Mouse (Mus musculus) erythroblast, adult 5-6 weeks (primary cell): Measurements from ENCODE around the gene Rnf169. TPM values are rescaled to one million over a fixed set of nuclear protein-coding genes. Genes with fewer than 3 reads are reported as not detected.

ENCODE experiments used
- total RNA-seq, 2 experiments: library from RNA; stranded (forward) in 1 of 2; stranded (reverse) in 1 of 2; fragments of 150-400 nt in 1 of 2; fragments of 200-764, 138-1000 nt in 1 of 2; gene quantifications; 2 replicates each; pipeline versions ENCODE4 v1.2.3 to v1.2.4; 2015 to 2017; ENCODE audit warnings: low replicate concordance in 2 of 2

Gene Rnf169
- total RNA-seq, 2 experiments from 2014 or later, result 2.3 to 5.3 TPM

Other genes starting within 250 kb of the Rnf169 start
- not detected in 2 replicates for gene Olfr521, start 216.9 kb downstream of the Rnf169 start, total RNA-seq (2015; ENCODE audit: low replicate concordance)
- not detected in 2 replicates for gene Olfr521, start 216.9 kb downstream of the Rnf169 start, total RNA-seq (2017; ENCODE audit: low replicate concordance)
- gene Neu3, start 152.0 kb downstream of the Rnf169 start, total RNA-seq (2015; ENCODE audit: low replicate concordance), result 3.8 and 6.5 TPM in 2 replicates
- gene Neu3, start 152.0 kb downstream of the Rnf169 start, total RNA-seq (2017; ENCODE audit: low replicate concordance), result 11.9 and 12.8 TPM in 2 replicates
- not detected in 2 replicates for gene Xrra1, start 121.3 kb downstream of the Rnf169 start, total RNA-seq (2015; ENCODE audit: low replicate concordance)
- gene Xrra1, start 121.3 kb downstream of the Rnf169 start, total RNA-seq (2017; ENCODE audit: low replicate concordance), result not detected in 2 replicates
- 58.4 and 63.5 TPM in 2 replicates for gene Spcs2, start 117.0 kb downstream of the Rnf169 start, total RNA-seq (2015; ENCODE audit: low replicate concordance)
- 51.9 and 60.6 TPM in 2 replicates for gene Spcs2, start 117.0 kb downstream of the Rnf169 start, total RNA-seq (2017; ENCODE audit: low replicate concordance)
- gene Chrdl2, start 25.7 kb upstream of the Rnf169 start, total RNA-seq (2015; ENCODE audit: low replicate concordance), result not detected in 2 replicates
- gene Chrdl2, start 25.7 kb upstream of the Rnf169 start, total RNA-seq (2017; ENCODE audit: low replicate concordance), result not detected in 2 replicates
- gene Pold3, start 141.1 kb upstream of the Rnf169 start, total RNA-seq (2015; ENCODE audit: low replicate concordance), result 13.0 and 18.1 TPM in 2 replicates
- gene Pold3, start 141.1 kb upstream of the Rnf169 start, total RNA-seq (2017; ENCODE audit: low replicate concordance), result 50.3 and 62.6 TPM in 2 replicates
- gene Lipt2, start 178.8 kb upstream of the Rnf169 start, total RNA-seq (2015; ENCODE audit: low replicate concordance), result 2.9 TPM in 1 of 2 replicates, not detected in the other
- 0.26 and 0.98 TPM in 2 replicates for gene Lipt2, start 178.8 kb upstream of the Rnf169 start, total RNA-seq (2017; ENCODE audit: low replicate concordance)
- not detected in 2 replicates for gene Kcne3, start 196.1 kb upstream of the Rnf169 start, total RNA-seq (2015; ENCODE audit: low replicate concordance)
- gene Kcne3, start 196.1 kb upstream of the Rnf169 start, total RNA-seq (2017; ENCODE audit: low replicate concordance), result 1.8 and 3.7 TPM in 2 replicates
- 11.1 and 13.2 TPM in 2 replicates for gene Pgm2l1, start 246.9 kb upstream of the Rnf169 start, total RNA-seq (2015; ENCODE audit: low replicate concordance)
- 12.7 and 18.4 TPM in 2 replicates for gene Pgm2l1, start 246.9 kb upstream of the Rnf169 start, total RNA-seq (2017; ENCODE audit: low replicate concordance)